Mouse (Mus musculus): ENCODE results near the gene Mal.
"Not testable (repeated sequence)": the region's sequence is repeated elsewhere in the genome, so short reads cannot be mapped to it uniquely, and the experiment has no call there.

Gene Mal

DNA sequence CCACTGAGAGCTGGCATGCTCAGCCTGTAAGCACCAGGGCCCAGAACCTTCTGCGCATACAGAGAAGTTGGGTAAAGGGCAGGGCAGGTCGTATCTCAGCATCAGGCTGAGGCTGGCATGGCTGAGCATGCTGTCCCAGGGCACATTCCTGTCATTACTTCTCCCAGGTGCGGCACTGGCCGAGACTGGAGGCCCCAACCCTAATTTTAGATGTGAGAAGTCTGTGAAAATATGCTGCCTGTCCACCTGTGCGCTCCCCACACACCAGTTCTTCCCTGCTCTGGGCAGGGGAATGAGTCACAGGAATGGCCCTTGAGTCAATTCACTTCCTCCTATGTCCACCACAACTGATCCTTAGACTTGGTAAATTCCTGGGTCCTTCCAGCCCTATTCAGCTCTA, 30.8 kb downstream of the Mal start:
- DNase-seq (ENCODE audit: low spot score in 2 of 2) = peak in 1 of 2 experiments; percentile 84

DNA sequence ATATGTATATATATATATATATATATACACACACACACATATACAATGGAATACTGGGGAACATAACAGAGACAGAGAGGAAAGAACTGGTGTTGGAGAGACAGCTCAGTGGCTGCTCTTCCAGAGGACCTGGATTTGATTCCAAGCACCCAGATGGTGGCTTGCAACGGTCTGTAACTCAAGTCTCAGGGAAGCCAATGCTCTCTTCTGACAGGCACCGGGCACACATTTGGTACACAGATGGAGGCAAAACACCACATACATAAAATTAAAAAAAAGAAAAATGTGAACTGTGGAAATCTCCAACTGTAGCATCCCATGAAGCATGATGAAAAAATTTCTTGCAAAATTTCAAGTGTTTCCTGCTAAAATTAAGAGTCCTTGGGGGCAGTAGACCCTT, 31.7 kb downstream of the Mal start:
- DNase-seq (ENCODE audit: low spot score in 2 of 2) = no peak

DNA sequence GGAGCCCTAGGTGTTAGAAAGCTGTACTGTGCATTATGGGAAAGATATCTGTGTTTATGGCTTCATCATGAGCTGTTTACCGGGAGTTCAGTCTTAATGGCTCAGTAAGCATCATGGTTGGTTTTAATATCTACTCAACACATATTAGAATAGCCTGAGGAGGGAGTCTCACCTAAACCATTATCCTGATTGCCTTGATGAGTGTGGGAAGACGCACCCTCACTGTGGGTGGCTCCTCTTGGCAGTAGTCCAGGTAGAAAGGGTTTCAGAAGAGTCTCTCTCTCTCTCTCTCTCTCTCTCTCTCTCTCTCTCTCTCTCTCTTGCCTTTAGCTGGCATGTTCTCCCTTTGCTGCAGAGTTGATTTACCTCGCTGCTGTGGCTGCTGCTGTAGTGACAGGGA, 34.4 kb downstream of the Mal start:
- no peak for DNase-seq (ENCODE audit: low spot score in 2 of 2)

DNA sequence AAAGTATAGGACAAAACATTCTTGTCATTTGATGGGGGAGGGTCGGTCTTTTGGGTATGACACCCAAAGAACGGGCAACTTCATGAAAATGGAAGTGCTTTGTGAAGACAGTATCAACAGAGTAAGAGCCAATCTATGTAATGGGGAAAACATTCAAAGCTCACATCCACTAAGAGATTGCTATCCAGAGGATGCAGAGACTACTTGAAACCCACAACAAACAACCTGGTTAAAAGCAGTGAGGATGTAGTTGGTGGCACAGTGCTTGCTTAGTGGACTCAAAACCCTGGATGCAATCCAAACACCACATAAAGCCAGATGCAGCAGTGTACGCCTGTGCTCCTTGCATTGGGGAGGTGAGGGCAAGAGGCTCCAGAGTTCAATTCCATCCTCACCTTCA, 37.2 kb downstream of the Mal start:
- DNase-seq (ENCODE audit: low spot score in 2 of 2) = no peak

DNA sequence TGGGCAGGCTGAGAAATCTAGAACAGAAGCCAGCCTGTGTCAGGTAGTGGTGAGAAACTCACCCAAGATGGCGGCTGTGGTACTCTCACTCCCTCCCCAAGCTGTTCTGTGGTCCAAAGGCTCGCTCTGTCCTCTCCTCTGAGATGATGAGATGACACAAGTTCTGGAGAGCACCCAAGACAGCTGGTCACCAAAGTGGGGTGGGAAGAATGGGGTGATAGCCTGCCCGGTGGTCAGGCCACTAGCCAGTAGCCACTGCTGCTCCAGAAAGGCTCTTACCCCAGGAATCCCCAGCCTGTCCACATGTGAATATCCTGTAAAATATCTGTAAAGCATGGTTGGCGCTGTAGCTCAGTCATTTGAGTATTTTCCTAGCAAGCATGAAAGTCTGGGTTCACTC, 44.2 kb downstream of the Mal start:
- DNase-seq (ENCODE audit: low spot score in 2 of 2) = no peak

DNA sequence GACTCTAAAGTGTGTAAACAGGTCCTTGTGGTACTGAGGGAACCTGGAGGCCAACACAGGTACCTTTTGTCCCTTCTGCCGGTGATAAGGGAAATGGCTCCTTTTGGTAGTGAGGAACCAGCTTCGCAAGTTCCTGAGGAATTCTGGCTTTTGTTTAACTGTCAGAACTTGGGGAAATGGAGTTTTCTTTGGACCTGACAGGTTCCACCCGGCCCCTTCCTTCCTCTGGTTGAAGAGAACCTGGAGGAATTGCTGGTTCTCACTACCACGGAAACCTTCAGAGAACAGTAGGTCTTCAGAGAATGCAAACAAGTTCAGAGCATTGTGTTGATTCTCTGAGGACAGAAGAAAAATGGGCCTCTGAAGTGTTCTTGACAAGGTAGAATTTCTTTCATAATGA, 45.1 kb downstream of the Mal start:
- no peak for DNase-seq (ENCODE audit: low spot score in 2 of 2)

DNA sequence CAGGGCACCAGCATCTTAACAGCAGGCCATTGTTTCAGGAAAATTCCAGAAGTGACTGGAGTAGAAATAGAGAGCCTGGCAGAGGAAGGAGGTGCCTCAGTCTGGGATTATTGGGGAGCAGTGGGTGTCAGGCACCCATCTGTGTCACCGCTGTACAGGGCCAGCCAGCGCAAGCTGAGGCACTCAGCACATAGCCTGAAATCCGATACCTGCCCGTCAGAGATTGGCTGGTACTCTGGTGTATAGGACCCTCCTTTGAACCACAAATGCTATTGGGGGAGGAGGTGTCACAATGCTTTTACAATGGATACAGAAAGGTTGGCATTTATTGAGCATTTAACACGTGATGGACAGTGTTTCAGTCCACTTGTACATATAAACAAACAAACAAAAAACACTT, 47.5 kb downstream of the Mal start:
- no peak for DNase-seq (ENCODE audit: low spot score in 2 of 2)

DNA sequence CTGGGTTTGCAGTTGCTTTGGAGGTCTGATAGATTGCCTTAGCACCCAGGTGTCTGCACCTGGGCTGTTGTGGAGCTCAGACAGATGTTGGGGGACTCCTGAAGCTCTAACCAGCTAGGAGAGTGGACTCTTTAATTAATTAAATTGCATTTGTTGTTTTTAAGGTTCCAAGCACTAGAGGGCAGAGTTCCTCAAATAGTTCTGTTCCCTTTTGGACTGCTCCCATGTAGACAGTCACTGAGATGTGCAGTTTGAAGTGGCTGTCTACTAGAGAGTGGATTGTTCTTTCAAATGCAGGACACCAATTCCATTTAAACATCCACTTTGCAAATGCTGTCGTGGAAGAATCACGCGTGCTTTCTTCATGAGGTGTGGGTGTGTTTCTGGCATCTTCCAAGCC, 48.3 kb downstream of the Mal start:
- no peak for DNase-seq (ENCODE audit: low spot score in 2 of 2)

DNA sequence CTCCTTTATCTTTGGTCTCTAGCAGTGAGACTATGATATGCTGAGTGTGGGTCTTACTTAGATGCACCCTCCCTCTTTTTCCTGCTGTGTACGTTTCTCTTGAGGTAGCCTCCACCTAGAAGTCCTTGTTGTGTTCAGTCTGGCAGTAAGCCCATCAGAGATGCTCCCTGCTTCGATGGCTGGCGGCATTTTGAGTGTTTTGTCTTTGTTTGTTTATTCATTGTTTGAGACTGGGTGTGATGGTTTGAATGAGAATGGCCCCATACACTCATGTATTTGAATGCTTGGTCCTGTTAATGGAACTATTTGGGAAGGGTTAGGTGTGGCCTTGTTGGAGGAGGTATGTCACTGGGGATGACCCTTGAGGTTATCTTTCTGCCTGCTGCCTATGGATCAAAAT, 51.3 kb downstream of the Mal start:
- no peak for DNase-seq (ENCODE audit: low spot score in 2 of 2)

DNA sequence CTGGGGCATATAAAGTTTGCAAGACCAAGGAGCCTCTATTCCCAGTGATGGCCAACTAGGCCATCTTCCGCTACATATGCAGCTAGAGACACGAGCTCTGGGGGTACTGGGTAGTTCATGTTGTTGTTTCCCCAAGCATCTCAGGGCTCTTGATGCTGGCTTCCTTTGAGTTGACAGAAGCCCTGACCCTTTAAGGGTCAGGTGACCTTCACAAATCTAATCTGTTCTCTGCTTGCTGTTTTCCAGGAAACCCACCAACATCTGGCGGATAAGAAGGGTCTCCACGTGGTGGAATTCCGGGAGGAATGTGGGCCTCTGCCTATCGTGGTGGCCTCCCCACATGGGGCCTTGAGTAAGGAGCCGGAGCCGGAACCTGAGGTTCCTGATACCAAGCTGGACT, 53.1 kb downstream of the Mal start:
- DNase-seq (ENCODE audit: low spot score in 2 of 2) = not testable (repeated sequence)

DNA sequence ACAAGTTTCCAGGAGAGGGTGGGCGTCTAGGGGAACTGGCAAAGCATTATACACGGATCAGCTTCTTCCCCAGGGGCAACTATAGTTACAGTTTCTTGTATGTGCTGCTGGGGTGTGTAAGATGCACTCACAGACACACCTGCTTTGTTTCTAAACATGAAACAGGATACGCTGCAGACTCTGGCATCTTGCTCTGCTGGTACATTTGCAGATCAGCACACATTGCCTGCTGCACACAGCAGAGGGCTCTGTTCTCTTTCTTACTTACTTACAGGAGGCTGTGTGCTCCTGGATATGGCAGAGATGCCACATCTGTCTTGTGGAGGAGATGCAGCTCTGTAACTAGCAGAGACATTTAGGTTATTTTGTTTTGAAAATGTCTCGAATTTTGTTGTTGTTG, 65.7 kb downstream of the Mal start:
- DNase-seq (ENCODE audit: low spot score in 2 of 2) = no peak

DNA sequence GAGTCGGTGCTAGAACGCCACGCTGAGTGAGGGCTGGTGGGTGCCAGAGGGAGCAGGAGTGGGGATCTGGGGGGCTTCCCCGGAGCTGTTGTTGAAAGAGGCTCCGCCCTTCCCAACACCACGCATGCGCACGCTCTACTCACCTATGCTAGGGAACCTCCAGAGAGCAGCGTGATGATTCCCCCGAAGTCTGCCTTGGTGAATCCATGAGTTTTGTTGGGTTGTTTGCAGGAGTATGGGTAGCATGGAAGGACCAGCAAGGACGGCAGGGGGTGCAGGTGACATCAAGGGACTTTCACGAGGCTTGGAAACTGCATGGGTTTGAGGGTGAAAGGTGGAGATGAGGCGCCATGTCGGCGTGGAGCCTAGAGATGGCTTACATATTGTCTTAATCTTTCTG, 66.3 kb downstream of the Mal start:
- DNase-seq (ENCODE audit: low spot score in 2 of 2) = no peak

DNA sequence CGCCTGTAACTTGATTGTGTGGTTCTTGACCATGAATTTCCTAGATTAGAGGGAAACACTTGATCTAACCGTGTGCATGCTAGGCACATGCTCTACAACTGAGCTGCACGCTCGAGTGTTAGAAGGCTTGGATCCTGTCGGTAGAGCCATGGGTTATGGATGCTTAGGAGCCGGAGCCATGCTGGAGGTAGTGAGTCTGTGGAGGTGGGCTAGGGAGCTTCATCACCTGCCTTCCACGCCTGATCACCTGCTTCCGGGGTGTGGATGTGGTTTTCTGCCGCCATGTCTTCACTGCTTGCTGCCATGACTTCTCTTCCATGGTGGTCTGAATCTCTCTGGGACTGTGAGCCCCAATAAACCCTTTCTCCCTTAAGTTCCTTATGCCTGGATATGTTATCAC, 67.6 kb downstream of the Mal start:
- no peak for DNase-seq (ENCODE audit: low spot score in 2 of 2)

DNA sequence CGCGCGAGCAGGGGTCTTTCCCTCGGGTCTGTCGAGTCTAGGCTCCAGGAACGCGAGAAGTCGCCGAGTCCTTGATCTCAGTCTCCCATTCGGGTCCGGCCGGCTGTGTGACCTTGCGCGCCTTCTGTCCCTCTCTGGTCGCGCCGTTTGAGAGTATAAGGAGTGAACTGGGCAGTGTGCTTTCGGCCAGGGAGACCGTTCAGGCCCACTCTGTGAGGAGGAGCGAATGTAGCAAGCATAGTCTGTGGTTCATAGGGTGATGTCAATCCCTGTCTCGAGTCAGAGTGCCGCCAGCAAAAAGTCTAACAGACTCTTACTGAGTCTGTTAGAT, 69.0 kb downstream of the Mal start:
- no peak for DNase-seq (ENCODE audit: low spot score in 2 of 2)

DNA sequence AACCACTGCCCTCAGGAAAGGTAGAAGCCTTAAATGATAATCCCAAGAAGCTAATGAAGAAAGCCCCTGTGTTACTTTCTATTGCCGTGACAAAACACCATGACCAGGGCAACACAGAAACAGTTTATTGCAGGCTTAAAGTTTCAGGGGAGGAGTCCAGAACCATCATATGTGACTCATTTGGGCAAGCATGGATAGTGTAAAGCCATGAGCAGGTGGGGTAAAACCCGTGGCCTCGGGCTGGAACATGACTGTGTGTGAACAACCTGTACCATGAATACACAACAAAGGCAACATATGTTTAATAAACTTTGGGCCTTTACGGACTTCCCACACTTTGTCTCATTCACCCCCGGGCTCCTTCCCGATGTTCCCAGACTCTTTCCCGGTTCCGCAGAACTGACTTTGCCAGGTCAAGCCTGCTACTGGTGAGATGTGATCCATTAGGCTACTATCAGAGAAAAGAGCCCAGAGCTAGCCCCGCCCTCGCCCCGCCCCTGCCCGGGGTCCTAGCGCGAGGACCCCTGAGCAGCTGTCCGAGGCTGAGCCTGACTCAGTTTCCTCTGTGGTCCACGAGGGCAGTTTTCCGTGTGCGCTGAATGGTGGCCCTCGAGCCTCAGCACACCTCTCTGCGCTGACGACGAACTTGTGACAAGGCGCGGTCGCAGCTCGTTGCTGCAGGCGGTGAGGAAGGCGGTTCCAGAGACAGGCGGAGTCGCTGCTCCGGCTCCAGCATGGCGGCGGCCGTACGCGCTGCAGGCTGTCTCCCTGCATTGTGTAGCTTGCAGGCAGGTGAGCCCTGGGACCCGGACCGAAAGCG, 69.6 kb downstream of the Mal start, which contains the start of the genes Zfp661 and Mrps5:
Gene Zfp661, minus strand, starts transcription at position 401 of the 820 bp plus-strand sequence.
Gene Mrps5, plus strand, starts transcription at position 529 of the 820 bp plus-strand sequence.
- DNase-seq (ENCODE audit: low spot score in 2 of 2) = peak; percentile 77 to 90

DNA sequence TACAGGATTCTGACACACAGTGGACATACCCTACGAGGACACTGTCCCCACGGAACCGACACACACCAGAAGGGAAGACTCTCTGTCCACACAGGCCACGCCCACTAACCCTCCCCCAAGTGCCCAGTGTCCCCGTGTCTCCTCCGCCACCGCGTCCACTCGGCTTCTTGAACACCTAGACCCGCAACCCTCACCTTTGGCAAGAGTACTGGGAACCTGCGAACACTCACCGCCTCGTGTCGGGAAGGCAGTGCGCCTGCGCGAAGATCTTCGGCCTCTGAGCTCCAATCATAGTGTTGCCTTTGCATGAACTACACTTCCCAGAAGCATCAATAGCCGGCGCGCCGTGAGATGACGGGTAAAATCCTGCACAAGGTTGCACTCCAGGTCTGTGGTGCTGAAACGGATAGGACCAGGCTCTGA, 72.0 kb downstream of the Mal start:
- peak; percentile 87 to 90 for DNase-seq (ENCODE audit: low spot score in 2 of 2)
